Mouse (Mus musculus): ENCODE results near the gene Ppp3ca.

DNA sequence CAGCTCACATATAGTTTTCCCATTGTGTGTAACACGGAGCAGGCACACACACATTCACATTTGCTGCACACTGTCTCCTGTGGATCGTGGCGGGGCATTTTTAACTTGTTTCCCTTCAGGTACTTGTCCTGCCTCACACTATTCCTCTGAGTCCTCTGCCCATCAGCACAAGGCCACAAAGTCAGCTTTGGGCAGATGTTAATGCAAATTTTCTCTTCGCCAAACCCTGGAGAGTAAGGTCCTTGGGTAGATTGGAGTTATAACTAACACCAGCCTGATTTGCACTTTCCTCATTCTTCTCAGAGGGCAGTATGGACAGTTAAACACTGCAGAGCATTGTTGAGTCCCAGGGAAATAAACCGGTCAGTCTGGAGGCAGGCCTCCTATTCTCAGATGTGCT is 69.0 kb downstream of the Ppp3ca start:
- TF ChIP-seq E2F4 (IDR thresholded peaks at IDR 0.05; ENCODE audit: borderline replicate concordance, low read depth, low read length) = no peak
- no peak for TF ChIP-seq POLR2A (IDR thresholded peaks at IDR 0.05; ENCODE audit: control insufficient read depth in 1 of 2, insufficient read depth in 1 of 2, low read depth in 1 of 2, low read length in 2 of 2, poor library complexity in 1 of 2)
- no peak for TF ChIP-seq CHD2 (IDR thresholded peaks at IDR 0.05; ENCODE audit: low read length)
- no peak for TF ChIP-seq NRF1 (IDR thresholded peaks at IDR 0.05; ENCODE audit: insufficient read depth, low read depth, low read length, poor library complexity, severe bottlenecking)

All from MEL (cell line).